Mouse (Mus musculus) heart, postnatal 0 days (tissue): ENCODE measurements around the gene Plppr4.

Experiments used
- CTCF ChIP-seq: IDR thresholded peaks from 2 replicates; pipeline ENCODE4 v1.5.1; 2016; ENCODE audit warnings: antibody characterized with exemption, control low read depth, low read depth
- EP300 ChIP-seq: IDR thresholded peaks from 2 replicates; pipeline ENCODE4 v1.6.1; 2016; ENCODE audit warnings: antibody characterized with exemption, low read depth

- no peak for TF ChIP-seq EP300
- no peak for TF ChIP-seq CTCF
Observed at GRCm38 (mm10) chr3:117346351-117346750, 14.3 kb downstream of the Plppr4 start.
